Comparison of ENCODE assay signal across 9 mouse cellular contexts in genomic region chr14:45551121-45551768, GRCm38 (mm10). TPM values are rescaled to one million over a fixed set of nuclear protein-coding genes. Genes with fewer than 3 reads are reported as not detected.
DNase-seq lines count a peak whose midpoint lies in the region; ATAC-seq and TF ChIP-seq lines count a peak whose summit lies in the region.
"Had no signal": no experiment of that assay in that cellular context is flagged by ENCODE, and none has a peak within 500 bp of the region (broad histone marks: within the 10 kb centered on the region; RNA-seq: fewer than 3 reads in every experiment).

No protein-coding gene starts in this region.

- H3K4me2 ChIP-seq in hindbrain, embryonic 16.5 days (ENCODE audit: low read length), result peak overlapping the region; percentile 20; the same call in 1 of the 2 replicates
- 0 out of 2 replicates have a peak overlapping the region, but pooled peaks have one; percentile 17 for H3K4me2 ChIP-seq in midbrain, embryonic 15.5 days

- POLR2A ChIA-PET in Patski (lab: Charles Lee), result no interaction called here

- no peak overlapping the region for H3K4me3 ChIP-seq in cortical plate, adult 2 months (ENCODE audit: insufficient read depth, low read length)
- H3K4me3 ChIP-seq in hindbrain, embryonic 16.5 days (ENCODE audit: low read length), result no peak overlapping the region
- no peak overlapping the region for H3K4me3 ChIP-seq in midbrain, embryonic 15.5 days
- H3K4me3 ChIP-seq: megakaryocyte, embryonic 14.5 days had no signal

- peaks cover 3% of the 10 kb centered on the region; the same call in 1 of the 2 replicates for H3K4me1 ChIP-seq in cortical plate, adult 2 months (ENCODE audit: control insufficient read depth, insufficient read depth, low read length)
- H3K4me1 ChIP-seq in hindbrain, embryonic 16.5 days (ENCODE audit: control insufficient read depth, insufficient read depth, low read depth, low read length), result no peaks in the 10 kb centered on the region
- no peaks in the 10 kb centered on the region for H3K4me1 ChIP-seq in midbrain, embryonic 15.5 days

- CTCF ChIA-PET in Patski (lab: Charles Lee), result interaction anchor here (1.0 to 1.2 kb wide), 2 partner anchors 59 to 66 kb away, joined by 3 read pairs; no protein-coding TSS in a partner anchor

- no peaks in the 10 kb centered on the region for H3K9me3 ChIP-seq in hindbrain, embryonic 16.5 days (ENCODE audit: control insufficient read depth, low read length)
- no peaks in the 10 kb centered on the region for H3K9me3 ChIP-seq in midbrain, embryonic 15.5 days

- 49% methylated on average over 17 of the region's 17 CpGs for WGBS in hindbrain, embryonic 16.5 days
- 51% methylated on average over 17 of the region's 17 CpGs for WGBS in midbrain, embryonic 15.5 days

- in situ Hi-C loops in Patski (cut with MboI; ENCODE audit: low pct_unique_long_range_greater_than_20kb), result no loop called here

- no peaks in the 10 kb centered on the region for H3K27me3 ChIP-seq in Patski
- no peaks in the 10 kb centered on the region for H3K27me3 ChIP-seq in hindbrain, embryonic 16.5 days (replicated peaks; ENCODE audit: control insufficient read depth, insufficient read depth, low read length)
- H3K27me3 ChIP-seq in midbrain, embryonic 15.5 days (replicated peaks), result no peaks in the 10 kb centered on the region
- H3K27me3 ChIP-seq: megakaryocyte, embryonic 14.5 days had no signal

- H3K9ac ChIP-seq in hindbrain, embryonic 16.5 days (ENCODE audit: low read depth, low read length), result no peak overlapping the region
- no peak overlapping the region for H3K9ac ChIP-seq in midbrain, embryonic 15.5 days

- peak; percentile 22 to 35 for DNase-seq in layer of hippocampus, adult 18-20 months (ENCODE audit: low spot score in 2 of 2)
- no peak for DNase-seq in layer of hippocampus, adult 9-10 months (ENCODE audit: low spot score)
- no peak for DNase-seq in Patski (ENCODE audit: low read depth, low spot score)
- DNase-seq in ovary, postnatal 10 days (ENCODE audit: low spot score), result no peak

- TF ChIP-seq POLR2A in cortical plate, adult 2 months (IDR thresholded peaks at IDR 0.05; ENCODE audit: extremely low read depth, insufficient read depth, low read length), result no peak

- no peak for ATAC-seq in Patski
- peak; percentile 82 for ATAC-seq in hindbrain, embryonic 16.5 days
- ATAC-seq in midbrain, embryonic 15.5 days (replicated peaks), result peak; percentile 89
- ATAC-seq in megakaryocyte, adult 5-6 weeks (ENCODE audit: poor library complexity, severe bottlenecking), result no peak

- no peak overlapping the region for H3K27ac ChIP-seq in cortical plate, adult 2 months (ENCODE audit: insufficient read depth, low read length)
- no peak overlapping the region for H3K27ac ChIP-seq in hindbrain, embryonic 16.5 days (ENCODE audit: low read depth, low read length)
- H3K27ac ChIP-seq in midbrain, embryonic 15.5 days, result no peak overlapping the region

- TF ChIP-seq CTCF in Patski (IDR thresholded peaks at IDR 0.05), result peak; percentile 46
- peak; percentile 51 for TF ChIP-seq CTCF in cortical plate, adult 2 months (IDR thresholded peaks at IDR 0.05; ENCODE audit: extremely low read depth, insufficient read depth, low read length)

- no peaks in the 10 kb centered on the region for H3K36me3 ChIP-seq in hindbrain, embryonic 16.5 days (ENCODE audit: control insufficient read depth, insufficient read depth, low read length)
- H3K36me3 ChIP-seq in midbrain, embryonic 15.5 days (replicated peaks), result no peaks in the 10 kb centered on the region

RNA-seq across cellular contexts. Expression of gene Fermt2, which starts 21.3 kb away (rescaled TPM):
- total RNA-seq in layer of hippocampus, adult 18-20 months (2021), result 100 to 1,000 TPM in 1 of 2 experiments, 10 to 100 TPM in 1; 96.7 to 103 TPM
- 144 TPM for polyA plus RNA-seq in Patski (2021)
- 102 and 108 TPM in 2 replicates for polyA plus RNA-seq in cortical plate, adult 2 months (2012; rRNA removed)
- polyA plus RNA-seq in hindbrain, embryonic 16.5 days (2015; fragmentation: Nextera tagmentation; extraction: Ambion mirVana), result 77.0 and 77.6 TPM in 2 replicates
- polyA plus RNA-seq in midbrain, embryonic 15.5 days (2015; fragmentation: Nextera tagmentation; extraction: Ambion mirVana), result 55.3 and 67.1 TPM in 2 replicates
- not detected in 2 replicates for total RNA-seq in megakaryocyte, adult 5-6 weeks (2015)
- not detected in 2 replicates for total RNA-seq in megakaryocyte, adult 5-6 weeks (2017)

Comparison
In these comparisons a context has a peak if more than half of its experiments do, and no peak if none do; other contexts are left out.
1. DNase-seq: peak in layer of hippocampus, adult 18-20 months (2 of 2); none in layer of hippocampus, adult 9-10 months (single experiment), Patski (single experiment) and ovary, postnatal 10 days (single experiment).
2. ATAC-seq: peak in hindbrain, embryonic 16.5 days (single experiment) and midbrain, embryonic 15.5 days (single experiment); none in Patski (single experiment) and megakaryocyte, adult 5-6 weeks (single experiment).